Mouse (Mus musculus) heart, embryonic 15.5 days (tissue): ENCODE results near the gene Ppp2r5d. TPM values are rescaled to one million over a fixed set of nuclear protein-coding genes. Genes with fewer than 3 reads are reported as not detected.

Source experiments
- ATAC-seq: fragments of 200-750 bp; cut with Nextera tagmentation; replicated peaks from 2 replicates; pipeline ENCODE4 v1.8.0; 2017; ENCODE audit warnings: low read depth, moderate TSS enrichment; ENCODE audit not compliant: insufficient number of reproducible peaks, insufficient read depth, low FRiP score
- H3K27ac ChIP-seq: fragments of 300-500 bp; sonication (generic); 2 replicates; pipeline ENCODE4 v1.5.1; 2015; ENCODE audit warnings: mild to moderate bottlenecking, inconsistent platforms
- H3K27me3 ChIP-seq: fragments of 300-500 bp; sonication (generic); 2 replicates; pipeline ENCODE4 v1.6.1; 2015; ENCODE audit warnings: inconsistent platforms
- H3K36me3 ChIP-seq: fragments of 300-500 bp; sonication (generic); 2 replicates; pipeline ENCODE4 v1.6.1; 2015; ENCODE audit warnings: mild to moderate bottlenecking, inconsistent platforms
- H3K4me1 ChIP-seq: fragments of 300-500 bp; sonication (generic); replicated peaks from 2 replicates; pipeline ENCODE4 v1.6.1; 2015; ENCODE audit warnings: inconsistent platforms
- H3K4me2 ChIP-seq: fragments of 300-500 bp; sonication (generic); 2 replicates; pipeline ENCODE4 v1.6.1; 2015; ENCODE audit warnings: inconsistent platforms, mild to moderate bottlenecking, moderate library complexity
- H3K4me3 ChIP-seq: fragments of 300-500 bp; sonication (generic); 2 replicates; pipeline ENCODE4 v1.5.1; 2015; ENCODE audit warnings: mild to moderate bottlenecking, inconsistent platforms
- H3K9ac ChIP-seq: fragments of 300-500 bp; sonication (generic); 2 replicates; pipeline ENCODE4 v1.6.1; 2015; ENCODE audit warnings: mild to moderate bottlenecking, inconsistent platforms
- H3K9me3 ChIP-seq: fragments of 300-500 bp; sonication (generic); replicated peaks from 2 replicates; pipeline ENCODE4 v1.6.1; 2016; ENCODE audit warnings: inconsistent platforms
- WGBS: fragments of 180-500 bp; shearing (Covaris S2); methylation state at CpG from one replicate; pipeline ENCODE4 v1.1.7; 2015; ENCODE audit warnings: mixed read lengths; 5-methylcytosine and 5-hydroxymethylcytosine counted together
- polyA plus RNA-seq: library from polyadenylated mRNA; unstranded; fragments of >200 nt; fragmentation: Nextera tagmentation; extraction: Ambion mirVana; gene quantifications from 2 replicates; pipeline ENCODE4 v1.2.1, GENCODE M21; 2015

Gene Ppp2r5d
- polyA plus RNA-seq, 1 experiment from 2014 or later = 44.6 TPM

- Histone ChIP-seq H3K36me3 (peaks cover 51% of the 10 kb centered on the region), H3K27me3 (no peaks in the 10 kb centered on the region), H3K9me3 (no peaks in the 10 kb centered on the region), H3K27ac (peak overlapping the region; percentile 99), H3K4me1 (peaks cover 46% of the 10 kb centered on the region), H3K4me3 (peak overlapping the region; percentile 82), H3K4me2 (peak overlapping the region; percentile 92), H3K9ac (peak overlapping the region; percentile 91)
- WGBS = 53% methylated on average over 20 of the region's 20 CpGs
- ATAC-seq = no peak
Measured at GRCm38 (mm10) chr17:46651755-46652547, 53.0 kb downstream of the Ppp2r5d start.

DNA sequence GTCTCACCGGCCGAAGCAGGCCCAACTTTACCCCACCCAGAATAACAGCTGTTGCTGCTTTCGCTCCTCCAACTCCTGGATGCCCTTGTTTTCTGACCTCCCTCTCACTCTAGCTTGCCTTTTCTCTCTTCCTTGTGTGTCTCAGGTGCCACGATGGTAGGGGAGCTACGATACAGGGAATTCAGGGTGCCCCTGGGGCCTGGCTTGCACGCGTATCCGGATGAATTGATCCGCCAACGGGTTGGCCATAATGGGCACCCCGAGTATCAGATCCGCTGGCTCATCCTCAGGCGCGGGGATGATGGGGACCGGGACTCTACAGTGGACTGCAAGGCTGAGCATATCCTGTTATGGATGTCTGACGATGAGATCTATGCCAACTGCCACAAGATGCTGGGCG, 53.6 kb downstream of the Ppp2r5d start:
- peak overlapping the region; percentile 82 for H3K4me3 ChIP-seq
- no peaks in the 10 kb centered on the region for H3K9me3 ChIP-seq
- H3K4me2 ChIP-seq = peak overlapping the region; percentile 92
- H3K27ac ChIP-seq = peak overlapping the region; percentile 99
- ATAC-seq = no peak
- WGBS = 62% methylated on average over 17 of the region's 17 CpGs
- peak overlapping the region; percentile 91 for H3K9ac ChIP-seq
- H3K36me3 ChIP-seq = peaks cover 44% of the 10 kb centered on the region
- no peaks in the 10 kb centered on the region for H3K27me3 ChIP-seq
- H3K4me1 ChIP-seq = peaks cover 52% of the 10 kb centered on the region

DNA sequence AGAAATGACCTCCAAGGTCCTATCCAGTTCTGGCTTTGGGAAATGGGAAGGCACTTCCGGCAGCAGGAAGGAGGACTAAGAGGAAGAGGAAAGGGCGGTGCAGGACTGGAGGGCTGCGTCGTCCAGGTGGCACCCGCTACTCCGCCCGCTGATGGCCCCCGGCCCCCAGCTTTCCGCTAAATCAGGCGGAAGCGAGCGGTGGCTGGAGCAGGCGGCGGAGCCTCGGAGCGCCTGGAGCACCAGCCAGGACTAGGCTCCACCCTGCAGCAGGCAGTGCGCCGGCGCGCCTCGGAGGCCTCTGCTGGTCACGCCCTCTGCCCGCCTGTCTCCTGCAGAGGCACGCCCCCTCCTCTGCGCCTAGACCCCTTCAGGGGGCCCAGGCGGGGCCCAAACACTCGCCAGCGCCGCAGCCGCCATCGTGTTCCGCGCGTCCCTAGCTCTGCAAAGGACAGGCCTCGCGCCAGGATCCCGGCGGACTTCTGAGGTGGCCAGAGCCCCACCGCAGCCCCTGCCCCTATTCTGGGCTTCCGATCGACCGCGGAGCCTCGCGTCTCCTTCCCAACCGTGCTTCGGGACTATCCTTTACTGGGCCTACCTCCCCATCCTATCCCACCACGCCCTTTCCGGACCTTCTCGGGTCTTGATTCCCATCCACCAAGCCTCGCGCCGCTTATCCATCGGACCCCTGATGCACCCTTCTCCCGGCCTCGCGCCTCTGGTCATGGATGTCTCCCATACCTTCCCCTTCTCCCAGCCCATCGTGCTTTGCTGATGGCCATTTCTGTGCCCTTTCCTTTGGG, 54.5 kb downstream of the Ppp2r5d start, which contains the start of gene Cul7:
Gene Cul7 (plus strand): TSS at position 106 of the 800 bp plus-strand sequence.
- under 1% methylated on average over 57 of the region's 58 CpGs for WGBS

DNA sequence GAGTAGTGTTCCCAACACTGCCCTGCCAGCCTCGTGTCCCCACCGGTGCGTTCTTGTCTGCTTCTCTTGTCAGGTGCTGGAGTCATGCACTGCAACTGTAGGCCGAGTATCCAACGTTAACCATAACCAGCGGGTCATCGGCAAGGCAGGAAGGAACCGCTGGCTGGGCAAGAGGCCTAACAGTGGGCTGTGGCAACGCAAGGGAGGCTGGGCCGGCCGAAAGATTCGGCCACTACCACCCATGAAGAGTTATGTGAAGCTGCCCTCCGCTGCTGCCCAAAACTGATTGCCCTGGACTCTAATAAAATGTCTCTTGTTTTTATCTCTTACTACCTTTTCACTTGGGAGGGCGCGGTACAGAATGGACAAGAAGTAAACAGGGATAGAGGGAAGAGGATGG, 55.1 kb downstream of the Ppp2r5d start:
- WGBS = 29% methylated on average over 15 of the region's 15 CpGs
- peak overlapping the region; percentile 91 for H3K9ac ChIP-seq
- H3K4me2 ChIP-seq = peak overlapping the region; percentile 92
- peaks cover 32% of the 10 kb centered on the region for H3K36me3 ChIP-seq
- H3K27ac ChIP-seq = peak overlapping the region; percentile 99
- H3K27me3 ChIP-seq = no peaks in the 10 kb centered on the region
- peak overlapping the region; percentile 82 for H3K4me3 ChIP-seq
- no peaks in the 10 kb centered on the region for H3K9me3 ChIP-seq
- peaks cover 52% of the 10 kb centered on the region for H3K4me1 ChIP-seq
- ATAC-seq = no peak

More for the DNA sequence above, 54.5 kb downstream of the Ppp2r5d start, which contains the start of gene Cul7:
- H3K4me1 ChIP-seq = peaks cover 50% of the 10 kb centered on the region
- H3K4me3 ChIP-seq = peak within 1 kb of the TSS; percentile 82
- H3K4me2 ChIP-seq = peak within 1 kb of the TSS; percentile 92
- peaks cover 36% of the 10 kb centered on the region for H3K36me3 ChIP-seq
- peak; percentile 94 for ATAC-seq
- no peaks in the 10 kb centered on the region for H3K9me3 ChIP-seq
- peak within 1 kb of the TSS; percentile 91 for H3K9ac ChIP-seq
- H3K27ac ChIP-seq = peak within 1 kb of the TSS; percentile 99
- no peaks in the 10 kb centered on the region for H3K27me3 ChIP-seq

- no peak for ATAC-seq
- Histone ChIP-seq H3K9ac (no peak overlapping the region), H3K27me3 (no peaks in the 10 kb centered on the region), H3K27ac (no peak overlapping the region), H3K4me3 (no peak overlapping the region), H3K36me3 (peaks cover 18% of the 10 kb centered on the region), H3K4me2 (no peak overlapping the region), H3K4me1 (peaks cover 56% of the 10 kb centered on the region), H3K9me3 (no peaks in the 10 kb centered on the region)
- 88% methylated on average over 9 of the region's 9 CpGs for WGBS
Measured at GRCm38 (mm10) chr17:46648436-46648835, 56.5 kb downstream of the Ppp2r5d start.

DNA sequence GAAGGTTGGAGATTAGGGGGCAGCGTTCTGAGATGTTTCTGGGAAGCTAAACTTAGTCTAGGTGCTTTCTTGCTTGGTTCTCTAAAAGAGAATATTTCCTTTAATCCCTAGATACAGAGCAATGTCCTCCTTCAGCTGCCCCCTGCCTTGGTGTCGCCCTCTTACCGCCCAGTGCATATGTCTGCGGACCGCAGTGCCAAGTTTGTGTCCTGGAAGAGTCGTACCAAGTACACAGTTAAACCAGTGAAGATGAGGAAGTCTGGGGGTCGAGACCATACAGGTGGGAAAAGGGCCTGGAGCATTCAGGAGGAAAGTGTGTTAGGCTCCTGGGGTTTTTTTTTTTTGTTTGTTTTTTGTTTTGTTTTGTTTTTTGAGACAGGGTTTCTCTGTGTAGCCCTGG, 57.6 kb downstream of the Ppp2r5d start:
- H3K9ac ChIP-seq = 0 out of 2 replicates have a peak overlapping the region, but pooled peaks have one; percentile 83
- ATAC-seq = no peak
- no peak overlapping the region for H3K27ac ChIP-seq
- no peaks in the 10 kb centered on the region for H3K9me3 ChIP-seq
- no peak overlapping the region; the same call in 1 of the 2 replicates for H3K4me2 ChIP-seq
- peak overlapping the region; percentile 79 for H3K4me3 ChIP-seq
- no peaks in the 10 kb centered on the region for H3K27me3 ChIP-seq
- peaks cover 9% of the 10 kb centered on the region; the same call in 1 of the 2 replicates for H3K36me3 ChIP-seq
- peaks cover 45% of the 10 kb centered on the region for H3K4me1 ChIP-seq
- 90% methylated on average over 7 of the region's 7 CpGs for WGBS

DNA sequence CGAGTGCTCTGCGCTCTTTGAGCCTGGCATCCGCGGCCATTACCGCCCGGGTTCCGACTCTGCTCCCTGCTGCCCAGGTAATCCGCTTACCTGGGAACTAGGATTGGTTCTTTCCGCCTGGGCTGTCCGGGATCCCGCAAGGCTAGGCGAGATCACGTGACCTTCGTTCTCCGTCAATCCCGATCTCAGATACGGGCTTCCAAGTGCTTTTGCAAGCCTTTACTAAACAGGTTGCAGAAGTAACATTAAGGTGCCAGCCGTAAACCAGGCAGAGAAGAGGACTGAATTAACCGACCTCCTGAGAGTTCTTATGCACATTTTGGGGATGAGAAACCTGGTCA, 58.6 kb downstream of the Ppp2r5d start:
- ATAC-seq = no peak; the same call in none of the 2 replicates
- Histone ChIP-seq H3K4me1 (peaks cover 35% of the 10 kb centered on the region), H3K27ac (peak overlapping the region; percentile 86), H3K36me3 (peaks cover 18% of the 10 kb centered on the region; the same call in 1 of the 2 replicates), H3K27me3 (no peaks in the 10 kb centered on the region), H3K4me3 (peak overlapping the region; percentile 79), H3K9ac (peak overlapping the region; percentile 83), H3K9me3 (no peaks in the 10 kb centered on the region), H3K4me2 (peak overlapping the region; percentile 69)
- WGBS = under 1% methylated on average over 19 of the region's 19 CpGs

GRCm38 (mm10) chr17:46645561-46646321, 59.2 kb downstream of the Ppp2r5d start, which contains the start of the genes Klc4 and Mrpl2:
Gene Klc4 (minus strand): TSS chr17:46646022.
Gene Mrpl2 (plus strand): TSS chr17:46646229.
- H3K4me3 ChIP-seq = peak within 1 kb of the TSS; percentile 79
- no peaks in the 10 kb centered on the region for H3K9me3 ChIP-seq
- H3K27me3 ChIP-seq = no peaks in the 10 kb centered on the region
- peak within 1 kb of the TSS; percentile 80 for H3K4me2 ChIP-seq
- peak within 1 kb of the TSS; percentile 86 for H3K27ac ChIP-seq
- H3K4me1 ChIP-seq = peaks cover 30% of the 10 kb centered on the region
- under 1% methylated on average over 53 of the region's 53 CpGs for WGBS
- peak; percentile 53 for ATAC-seq
- peak within 1 kb of the TSS; percentile 83 for H3K9ac ChIP-seq
- peaks cover 23% of the 10 kb centered on the region; the same call in 1 of the 2 replicates for H3K36me3 ChIP-seq

DNA sequence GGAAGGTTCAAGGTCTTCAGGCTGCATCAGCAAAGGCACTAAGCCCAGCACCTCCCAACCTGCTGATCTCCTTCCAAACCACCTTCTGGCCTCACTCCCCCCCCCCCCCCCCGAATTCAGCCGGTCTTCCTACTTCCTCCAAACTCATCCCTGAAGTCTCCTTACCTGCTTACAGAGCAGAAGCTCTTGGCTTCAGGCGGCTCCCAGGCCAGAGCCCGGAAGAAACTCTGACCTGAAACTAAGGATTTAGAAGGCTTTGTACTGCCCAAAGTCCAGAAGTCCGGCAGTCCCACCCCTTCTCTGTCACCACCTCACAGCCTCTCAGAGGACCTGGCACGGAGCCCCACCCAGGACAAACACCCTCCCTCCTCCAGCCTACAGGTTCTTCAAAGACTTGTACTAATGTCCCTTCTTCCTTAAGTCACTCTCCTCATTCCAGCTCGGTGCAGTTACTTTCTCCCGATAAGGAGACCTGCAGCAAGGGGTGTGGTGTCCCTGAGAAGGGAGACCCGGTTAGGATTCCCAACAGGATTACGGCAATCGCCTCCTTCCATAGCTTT, 59.9 kb downstream of the Ppp2r5d start:
- Histone ChIP-seq H3K4me2 (peak overlapping the region; percentile 80), H3K27ac (peak overlapping the region; percentile 77), H3K9me3 (no peaks in the 10 kb centered on the region), H3K27me3 (no peaks in the 10 kb centered on the region), H3K4me3 (peak overlapping the region; percentile 79), H3K9ac (peak overlapping the region; percentile 72), H3K36me3 (peaks cover 31% of the 10 kb centered on the region), H3K4me1 (peaks cover 29% of the 10 kb centered on the region)
- ATAC-seq = no peak
- 7% methylated on average over 11 of the region's 11 CpGs for WGBS

DNA sequence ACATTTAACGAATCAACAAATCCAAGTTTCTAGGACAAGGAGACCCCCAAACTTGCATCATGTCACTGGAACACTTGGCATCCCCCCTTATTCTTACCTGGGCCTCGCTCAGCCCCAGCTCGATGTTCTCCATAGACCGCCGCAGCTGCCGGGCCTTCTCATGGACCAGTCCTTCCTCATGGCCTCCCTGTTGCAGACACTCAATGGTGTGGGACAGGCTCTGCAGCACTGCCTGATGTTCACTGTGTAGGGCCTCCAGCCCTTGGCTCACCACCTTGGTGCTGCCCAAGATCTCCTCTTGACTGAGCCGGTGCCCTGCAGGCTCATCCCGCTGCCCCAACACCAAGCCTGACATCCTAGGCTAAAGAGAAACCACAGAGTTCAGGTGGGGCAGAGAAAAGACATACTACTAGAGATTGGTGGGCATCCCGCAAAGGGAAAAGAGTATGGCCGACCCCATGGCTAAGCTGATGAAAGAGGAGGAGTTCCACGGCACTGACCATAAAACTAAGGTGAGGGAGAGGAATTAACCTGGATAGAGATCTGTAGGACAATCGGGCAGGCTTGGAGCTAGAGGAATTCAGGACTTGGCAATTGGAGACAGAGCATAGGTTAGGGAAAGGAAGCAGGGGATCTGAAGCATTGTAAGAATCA, 60.6 kb downstream of the Ppp2r5d start:
- Histone ChIP-seq H3K27ac (no peak overlapping the region), H3K9me3 (no peaks in the 10 kb centered on the region), H3K27me3 (no peaks in the 10 kb centered on the region), H3K4me3 (peak overlapping the region; percentile 79), H3K4me2 (peak overlapping the region; percentile 80), H3K4me1 (peaks cover 23% of the 10 kb centered on the region), H3K9ac (0 out of 2 replicates have a peak overlapping the region, but pooled peaks have one; percentile 72), H3K36me3 (peaks cover 38% of the 10 kb centered on the region)
- 88% methylated on average over 12 of the region's 12 CpGs for WGBS
- ATAC-seq = no peak
